Mouse (Mus musculus) intestine, embryonic 14.5 days (tissue): Measurements from ENCODE around the gene Gpr75. TPM values are rescaled to one million over a fixed set of nuclear protein-coding genes. Genes with fewer than 3 reads are reported as not detected.

Experiments
- ATAC-seq: fragments of 200-750 bp; cut with Nextera tagmentation; replicated peaks from 2 replicates; pipeline ENCODE4 v1.8.0; 2017; ENCODE audit warnings: low read depth, moderate number of reproducible peaks, moderate TSS enrichment, moderate library complexity; ENCODE audit not compliant: low FRiP score, low TSS enrichment
- DNase-seq: peaks from one replicate; pipeline ENCODE4 v3.0.0-alpha.2; 2018; ENCODE audit warnings: low spot score
- H3K27ac ChIP-seq: fragments of 300-500 bp; sonication (generic); 2 replicates; pipeline ENCODE4 v1.5.1; 2014; ENCODE audit warnings: low read depth, mild to moderate bottlenecking, control low read depth
- H3K27me3 ChIP-seq: fragments of 300-500 bp; sonication (generic); replicated peaks from 2 replicates; pipeline ENCODE4 v1.6.1; 2014; ENCODE audit warnings: low read length, control low read depth; ENCODE audit not compliant: control insufficient read depth, insufficient read depth
- H3K36me3 ChIP-seq: fragments of 300-500 bp; sonication (generic); 2 replicates; pipeline ENCODE4 v1.6.1; 2014; ENCODE audit warnings: low read length, control low read depth; ENCODE audit not compliant: control insufficient read depth, insufficient read depth
- H3K4me1 ChIP-seq: fragments of 300-500 bp; sonication (generic); replicated peaks from 2 replicates; pipeline ENCODE4 v1.6.1; 2014; ENCODE audit warnings: low read length, control low read depth, mixed read lengths; ENCODE audit not compliant: control insufficient read depth, insufficient read depth
- H3K4me2 ChIP-seq: fragments of 300-500 bp; sonication (generic); 2 replicates; pipeline ENCODE4 v1.6.1; 2014; ENCODE audit warnings: low read length
- H3K4me3 ChIP-seq: fragments of 300-500 bp; sonication (generic); 2 replicates; pipeline ENCODE4 v1.5.1; 2014; ENCODE audit warnings: low read depth, low read length, control low read depth, mixed read lengths
- H3K9ac ChIP-seq: fragments of 300-500 bp; sonication (generic); 2 replicates; pipeline ENCODE4 v1.6.1; 2014; ENCODE audit warnings: mild to moderate bottlenecking, low read length
- H3K9me3 ChIP-seq: fragments of 300-500 bp; sonication (generic); 2 replicates; pipeline ENCODE4 v1.6.1; 2016; ENCODE audit warnings: low read length, control low read depth; ENCODE audit not compliant: control insufficient read depth
- WGBS: fragments of 180-500 bp; shearing (Covaris S2); extraction: QIAGEN DNeasy Blood & Tissue Kit; methylation state at CpG from one replicate; pipeline ENCODE4 v1.1.7; 2014; 5-methylcytosine and 5-hydroxymethylcytosine counted together
- polyA plus RNA-seq: library from polyadenylated mRNA; unstranded; fragments of >200 nt; fragmentation: Nextera tagmentation; extraction: Ambion mirVana; gene quantifications from 2 replicates; pipeline ENCODE4 v1.2.1, GENCODE M21; 2014

Gpr75 gene
- polyA plus RNA-seq, 1 experiment from 2014 or later = 0.14 TPM

DNA sequence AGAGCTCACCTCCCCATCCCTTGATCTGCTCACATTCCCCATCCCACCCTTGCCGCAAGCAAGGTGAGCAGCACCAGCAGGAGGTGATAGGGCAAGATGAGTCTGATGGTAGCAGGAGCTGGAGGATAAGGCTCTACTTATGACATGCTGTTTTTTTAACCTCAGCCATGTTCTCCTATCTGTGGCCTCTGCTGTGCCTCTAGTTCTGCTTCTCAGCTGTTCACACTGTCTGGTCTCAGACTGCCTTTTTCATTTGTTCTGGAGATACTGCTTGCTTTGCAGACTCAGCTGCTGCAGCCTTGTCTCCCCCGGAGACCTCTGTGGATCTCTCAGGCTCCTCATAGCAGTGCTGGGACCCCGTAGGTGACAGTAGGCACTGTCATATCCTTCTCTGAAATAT, 38.1 kb downstream of the Gpr75 start:
- DNase-seq = no peak
- no peak for ATAC-seq
- H3K27ac ChIP-seq = no peak overlapping the region
- peaks cover 21% of the 10 kb centered on the region; the same call in 1 of the 2 replicates for H3K36me3 ChIP-seq
- no peak overlapping the region for H3K4me3 ChIP-seq
- no peaks in the 10 kb centered on the region for H3K27me3 ChIP-seq
- no peak overlapping the region for H3K4me2 ChIP-seq
- H3K4me1 ChIP-seq = no peaks in the 10 kb centered on the region
- WGBS = 94% methylated on average over 3 of the region's 3 CpGs
- no peak overlapping the region for H3K9ac ChIP-seq
- H3K9me3 ChIP-seq = no peaks in the 10 kb centered on the region

GRCm38 (mm10) chr11:30928079-30928478, 42.9 kb downstream of the Gpr75 start:
- Histone ChIP-seq H3K27me3 (no peaks in the 10 kb centered on the region), H3K4me2 (no peak overlapping the region), H3K4me3 (no peak overlapping the region), H3K4me1 (no peaks in the 10 kb centered on the region), H3K9me3 (no peaks in the 10 kb centered on the region), H3K9ac (no peak overlapping the region), H3K36me3 (peaks cover 45% of the 10 kb centered on the region), H3K27ac (no peak overlapping the region)
- ATAC-seq = no peak
- DNase-seq = no peak

DNA sequence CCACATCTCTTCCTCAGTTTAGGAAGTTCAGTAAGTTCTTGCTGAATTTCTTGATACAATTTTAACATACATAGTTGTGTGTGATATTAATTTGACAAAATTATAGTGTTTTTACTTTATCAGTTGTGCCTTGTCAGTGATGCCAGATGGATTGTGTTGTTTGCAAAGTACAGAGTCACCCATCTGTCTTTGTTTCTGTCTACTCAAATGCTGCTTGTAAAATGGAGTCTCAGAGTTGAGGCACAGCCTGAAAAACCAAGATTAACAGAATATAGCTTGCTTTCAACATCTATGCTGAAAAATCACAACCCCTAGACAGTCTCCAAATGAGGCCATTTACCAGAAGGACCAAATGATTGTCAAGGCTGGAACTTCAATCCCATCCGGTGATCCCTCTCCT, 43.3 kb downstream of the Gpr75 start:
- no peak overlapping the region for H3K27ac ChIP-seq
- no peaks in the 10 kb centered on the region for H3K4me1 ChIP-seq
- no peak overlapping the region for H3K4me2 ChIP-seq
- H3K36me3 ChIP-seq = peaks cover 46% of the 10 kb centered on the region
- no peaks in the 10 kb centered on the region for H3K27me3 ChIP-seq
- DNase-seq (no peak), ATAC-seq (no peak)
- WGBS = 75% methylated on average over 1 of the region's 1 CpGs
- H3K9me3 ChIP-seq = no peaks in the 10 kb centered on the region
- no peak overlapping the region for H3K4me3 ChIP-seq
- no peak overlapping the region for H3K9ac ChIP-seq

Other genes starting within 250 kb of the Gpr75 start
- 8.8 and 9.1 TPM in 2 replicates for gene Acyp2, start 235.8 kb upstream of the Gpr75 start, polyA plus RNA-seq
- gene Psme4, start 113.6 kb upstream of the Gpr75 start, polyA plus RNA-seq = 26.1 and 29.3 TPM in 2 replicates
- gene Asb3, start 58 bp downstream of the Gpr75 start, polyA plus RNA-seq = 24.2 and 30.9 TPM in 2 replicates
- gene Erlec1, start 69.0 kb downstream of the Gpr75 start, polyA plus RNA-seq = 12.4 and 13.4 TPM in 2 replicates
- 11.6 and 13.5 TPM in 2 replicates for gene Chac2, start 101.0 kb downstream of the Gpr75 start, polyA plus RNA-seq